Mouse (Mus musculus) C2C12 (cell line): Measurements from ENCODE around the gene Mrps15.

Source experiments
- CEBPB ChIP-seq: IDR thresholded peaks from one replicate; pipeline ENCODE4 v1.6.1; 2011; ENCODE audit warnings: low read depth, mild to moderate bottlenecking, control low read depth, moderate library complexity
- CTCF ChIP-seq: IDR thresholded peaks from one replicate; pipeline ENCODE4 v1.5.1; 2011; ENCODE audit not compliant: control insufficient read depth, insufficient read depth, insufficient read length
- FOSL1 ChIP-seq: IDR thresholded peaks from one replicate; pipeline ENCODE4 v1.8.0; 2011; ENCODE audit warnings: mild to moderate bottlenecking, low read length; ENCODE audit not compliant: poor library complexity, insufficient read depth, severe bottlenecking
- MAX ChIP-seq: IDR thresholded peaks from one replicate; pipeline ENCODE4 v1.6.1; 2011; ENCODE audit warnings: mild to moderate bottlenecking, control low read depth
- MYOG ChIP-seq: IDR thresholded peaks from one replicate; pipeline ENCODE4 v1.6.1; 2011; ENCODE audit not compliant: control insufficient read depth, insufficient read length; ENCODE audit errors: extremely low read depth
- USF1 ChIP-seq: IDR thresholded peaks from one replicate; pipeline ENCODE4 v1.6.1; 2011; ENCODE audit warnings: low read depth, mild to moderate bottlenecking, control low read depth, moderate library complexity

DNA sequence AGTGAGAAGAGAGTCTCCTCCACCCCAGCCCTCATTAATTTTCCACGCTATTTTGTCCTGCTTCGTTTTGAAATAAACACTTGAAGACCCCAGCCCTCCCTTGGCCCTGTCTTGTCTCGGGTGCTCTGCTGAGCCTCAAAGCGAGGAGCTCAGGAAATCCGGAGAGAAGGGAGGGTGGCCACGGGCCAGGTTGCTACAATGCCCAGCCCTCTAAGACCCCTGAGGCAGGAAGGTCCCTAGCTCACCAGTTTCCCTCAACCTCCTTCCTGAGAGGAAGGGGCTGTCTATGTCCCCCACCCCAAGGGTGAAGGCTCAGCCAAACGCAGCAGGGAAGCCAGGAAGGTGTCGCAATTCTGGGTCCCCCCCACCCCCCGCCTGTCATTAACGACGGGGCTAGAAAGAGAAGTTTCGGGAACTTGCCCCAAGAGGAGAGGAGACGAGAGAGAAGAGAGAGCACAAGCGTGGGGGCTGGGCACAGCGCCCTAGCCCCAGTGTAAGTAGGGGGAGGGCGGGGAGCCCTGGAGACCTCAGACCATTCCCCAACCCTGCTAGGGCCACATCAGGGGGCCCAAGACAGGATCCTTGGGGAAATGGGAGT lies 22.3 kb upstream of the Mrps15 start, which contains the start of gene Csf3r:
- no peak for TF ChIP-seq CTCF
- no peak for TF ChIP-seq USF1
- TF ChIP-seq FOSL1 = no peak
- TF ChIP-seq MAX = no peak
- no peak for TF ChIP-seq CEBPB
- no peak for TF ChIP-seq MYOG
